Mouse (Mus musculus): ENCODE measurements around the gene Ttll4. TPM values are rescaled to one million over a fixed set of nuclear protein-coding genes. Genes with fewer than 3 reads are reported as not detected.

The Ttll4 gene
- 2.1 TPM in 2 replicates for polyA plus RNA-seq (2015; fragmentation: Nextera tagmentation; extraction: Ambion mirVana)

DNA sequence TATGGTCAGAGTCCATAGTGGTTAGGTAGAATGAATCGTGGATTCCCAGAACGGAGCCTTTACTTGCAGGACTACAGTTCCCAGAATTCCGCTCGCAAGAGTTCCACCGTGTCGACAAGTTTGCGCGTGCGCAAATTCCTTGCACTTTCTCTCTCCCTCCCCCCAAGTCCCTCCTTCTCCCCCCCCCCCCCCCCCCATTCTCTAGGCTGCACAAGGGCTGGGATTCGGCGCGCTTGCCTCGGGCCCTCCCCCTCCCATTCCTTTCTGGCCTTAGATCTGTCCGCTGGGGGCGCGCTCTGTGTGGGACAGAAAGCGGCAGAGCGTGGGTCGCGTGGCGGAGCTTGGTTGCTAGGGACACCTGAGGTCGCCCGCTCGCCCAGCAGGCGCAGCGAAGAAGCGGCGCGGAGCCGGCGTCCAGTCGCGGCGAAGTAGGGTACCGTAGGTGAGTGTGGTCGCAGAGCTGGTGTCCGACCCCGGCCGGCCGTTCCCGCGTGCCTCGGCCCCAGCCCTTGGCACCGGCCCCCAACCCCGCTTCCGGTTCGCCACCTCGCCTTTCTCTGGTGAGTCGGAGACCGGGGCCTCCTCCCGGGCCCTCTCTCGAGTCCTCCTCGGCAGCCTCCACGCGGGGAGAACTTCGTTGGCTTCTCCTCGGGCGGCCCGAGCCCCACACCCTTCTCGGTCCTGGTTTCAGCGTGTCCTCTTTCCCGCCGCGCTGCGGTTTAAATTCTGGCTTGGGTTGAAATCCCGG, at the start of gene Ttll4:
Gene Ttll4 (plus strand): TSS at position 298 of the 748 bp plus-strand sequence.
- under 1% methylated on average over 60 of the region's 66 CpGs for WGBS
- peak; percentile 82 for TF ChIP-seq CTCF (IDR thresholded peaks at IDR 0.05; ENCODE audit: low read depth)

DNA sequence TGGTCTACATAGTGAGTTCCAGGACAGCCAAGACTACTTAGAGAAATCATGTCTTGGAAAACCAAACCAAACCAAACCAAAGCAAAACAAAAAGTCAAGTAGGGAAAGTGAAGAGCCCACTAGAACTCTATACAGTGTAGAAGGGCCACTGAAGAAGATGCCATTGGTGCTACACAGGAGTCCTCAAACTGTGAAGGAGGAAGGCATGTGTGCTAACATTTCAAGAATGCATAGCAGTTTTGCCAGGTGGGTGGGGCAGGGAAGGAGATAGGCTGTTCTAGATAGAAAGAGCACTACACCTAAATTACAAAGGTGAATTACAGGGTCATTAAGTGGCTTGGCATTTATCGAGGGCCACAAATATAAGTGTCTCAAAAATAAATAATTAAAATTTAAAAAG, 37.4 kb upstream of the Ttll4 start:
- H3K27ac ChIP-seq (ENCODE audit: low read depth, low read length): no peak overlapping the region
- H3K9ac ChIP-seq (ENCODE audit: low read depth, low read length): no peak overlapping the region
- H3K4me1 ChIP-seq (replicated peaks; ENCODE audit: control insufficient read depth, insufficient read depth, low read length): no peaks in the 10 kb centered on the region
- no peak overlapping the region for H3K4me2 ChIP-seq (replicated peaks; ENCODE audit: low read depth)
- ATAC-seq: no peak
- no peak for TF ChIP-seq CTCF (IDR thresholded peaks at IDR 0.05; ENCODE audit: low read depth)
- no peaks in the 10 kb centered on the region for H3K27me3 ChIP-seq (replicated peaks; ENCODE audit: control insufficient read depth, insufficient read depth, low read length)
- WGBS: 77% methylated on average over 1 of the region's 1 CpGs
- no peaks in the 10 kb centered on the region for H3K9me3 ChIP-seq (ENCODE audit: control insufficient read depth)
- H3K4me3 ChIP-seq (ENCODE audit: low read depth, low read length): no peak overlapping the region
- H3K36me3 ChIP-seq (ENCODE audit: control insufficient read depth, insufficient read depth): no peaks in the 10 kb centered on the region

More for the DNA sequence above, at the start of gene Ttll4:
- peak; percentile 99 for ATAC-seq
- Histone ChIP-seq H3K27me3 (replicated peaks; ENCODE audit: control insufficient read depth, insufficient read depth, low read length) (no peaks in the 10 kb centered on the region), H3K4me3 (ENCODE audit: low read depth, low read length) (peak within 1 kb of the TSS; percentile 82), H3K36me3 (ENCODE audit: control insufficient read depth, insufficient read depth) (no peaks in the 10 kb centered on the region), H3K9ac (ENCODE audit: low read depth, low read length) (peak within 1 kb of the TSS; percentile 73), H3K4me1 (replicated peaks; ENCODE audit: control insufficient read depth, insufficient read depth, low read length) (no peaks in the 10 kb centered on the region), H3K27ac (ENCODE audit: low read depth, low read length) (peak within 1 kb of the TSS; percentile 73), H3K9me3 (ENCODE audit: control insufficient read depth) (no peaks in the 10 kb centered on the region), H3K4me2 (replicated peaks; ENCODE audit: low read depth) (peak within 1 kb of the TSS; percentile 80)

DNA sequence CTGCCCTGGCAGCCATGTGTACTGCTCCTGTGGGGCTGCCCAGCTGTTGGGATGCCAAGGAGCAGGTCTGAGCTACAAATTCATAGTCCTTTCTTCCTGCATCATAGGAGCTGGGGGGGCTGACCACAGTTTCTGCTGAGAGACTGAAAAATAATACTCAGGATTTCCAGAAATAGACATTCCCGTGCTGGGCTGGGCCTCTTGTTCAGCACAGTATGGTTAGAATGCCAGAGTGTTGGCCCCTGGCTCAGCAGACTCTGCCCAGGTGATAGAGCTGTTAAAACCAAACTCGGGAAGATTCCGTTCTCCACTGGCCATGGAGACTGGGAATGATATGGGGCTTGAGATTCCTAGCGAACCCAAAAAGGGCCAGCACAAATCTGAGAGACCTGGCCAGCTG, 35.5 kb upstream of the Ttll4 start:
- TF ChIP-seq CTCF (IDR thresholded peaks at IDR 0.05; ENCODE audit: low read depth): no peak
- no peaks in the 10 kb centered on the region for H3K9me3 ChIP-seq (ENCODE audit: control insufficient read depth)
- 80% methylated on average over 4 of the region's 4 CpGs for WGBS
- no peak overlapping the region for H3K4me3 ChIP-seq (ENCODE audit: low read depth, low read length)
- no peaks in the 10 kb centered on the region for H3K27me3 ChIP-seq (replicated peaks; ENCODE audit: control insufficient read depth, insufficient read depth, low read length)
- no peaks in the 10 kb centered on the region for H3K36me3 ChIP-seq (ENCODE audit: control insufficient read depth, insufficient read depth)
- no peak overlapping the region for H3K9ac ChIP-seq (ENCODE audit: low read depth, low read length)
- H3K4me1 ChIP-seq (replicated peaks; ENCODE audit: control insufficient read depth, insufficient read depth, low read length): no peaks in the 10 kb centered on the region
- H3K4me2 ChIP-seq (replicated peaks; ENCODE audit: low read depth): no peak overlapping the region
- no peak overlapping the region for H3K27ac ChIP-seq (ENCODE audit: low read depth, low read length)
- no peak for ATAC-seq

DNA sequence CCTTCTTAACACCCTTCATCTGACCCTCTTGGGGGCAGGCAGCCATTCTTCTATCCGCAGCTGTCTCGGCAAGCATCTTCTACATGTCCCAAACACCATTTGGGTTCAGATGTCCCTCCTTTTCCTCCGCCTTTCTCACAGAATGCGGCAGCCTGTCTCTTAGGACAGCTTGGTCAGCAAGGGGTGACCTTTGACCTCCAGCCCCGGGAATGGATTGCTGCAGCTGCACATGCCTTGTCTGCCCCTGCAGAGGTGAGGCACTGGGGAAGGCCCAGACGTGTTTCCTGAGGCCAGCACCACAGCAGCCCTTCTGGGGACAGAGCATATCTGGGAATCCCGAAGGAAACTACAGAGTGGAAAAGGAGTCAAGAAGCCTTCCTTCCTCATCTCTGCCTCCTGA, 33.5 kb upstream of the Ttll4 start:
- Histone ChIP-seq H3K4me2 (replicated peaks; ENCODE audit: low read depth) (no peak overlapping the region), H3K4me3 (ENCODE audit: low read depth, low read length) (no peak overlapping the region), H3K4me1 (replicated peaks; ENCODE audit: control insufficient read depth, insufficient read depth, low read length) (no peaks in the 10 kb centered on the region), H3K27me3 (replicated peaks; ENCODE audit: control insufficient read depth, insufficient read depth, low read length) (no peaks in the 10 kb centered on the region), H3K9me3 (ENCODE audit: control insufficient read depth) (no peaks in the 10 kb centered on the region), H3K36me3 (ENCODE audit: control insufficient read depth, insufficient read depth) (no peaks in the 10 kb centered on the region), H3K9ac (ENCODE audit: low read depth, low read length) (no peak overlapping the region), H3K27ac (ENCODE audit: low read depth, low read length) (no peak overlapping the region)
- TF ChIP-seq CTCF (IDR thresholded peaks at IDR 0.05; ENCODE audit: low read depth): no peak
- WGBS: 48% methylated on average over 7 of the region's 7 CpGs
- no peak for ATAC-seq

DNA sequence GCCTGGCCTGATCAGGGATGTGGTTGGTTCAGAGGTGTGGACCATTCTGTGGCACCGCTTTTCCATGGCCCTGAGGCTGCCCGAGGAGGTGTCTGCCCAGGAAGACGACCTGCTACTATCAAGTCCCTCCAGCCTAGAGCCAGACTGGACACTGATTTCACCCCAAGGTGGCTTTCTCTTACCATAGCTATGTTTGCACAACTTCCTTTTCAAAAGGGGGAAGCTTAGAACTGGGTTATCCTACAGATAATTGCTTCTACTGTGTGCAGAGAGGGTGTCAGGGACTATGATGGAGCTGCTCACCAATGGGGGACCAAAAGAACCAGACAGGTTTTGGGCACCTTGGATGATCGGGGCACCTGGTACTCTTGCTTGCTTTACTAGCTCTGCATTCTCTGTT, 28.8 kb upstream of the Ttll4 start:
- TF ChIP-seq CTCF (IDR thresholded peaks at IDR 0.05; ENCODE audit: low read depth): no peak
- no peak for ATAC-seq
- no peak overlapping the region for H3K4me2 ChIP-seq (replicated peaks; ENCODE audit: low read depth)

DNA sequence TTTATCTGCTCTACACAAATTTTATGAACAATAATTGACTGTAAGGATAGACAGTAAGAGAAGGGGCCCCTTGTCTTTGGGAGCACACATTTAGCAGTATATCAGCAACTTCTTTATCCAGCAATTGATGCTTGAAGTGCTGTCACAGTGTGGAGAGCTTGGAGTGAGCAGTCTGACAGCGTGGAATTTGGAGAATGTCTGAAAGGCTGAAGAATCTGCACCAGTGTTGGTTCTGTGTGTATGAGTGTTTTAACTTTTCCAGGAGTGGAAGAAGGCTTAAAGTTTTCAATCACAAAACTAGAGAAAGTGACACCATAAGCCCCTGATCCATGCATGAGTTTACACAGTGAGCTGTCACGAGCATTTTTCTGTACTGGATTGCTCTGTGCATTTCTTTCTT, 18.0 kb upstream of the Ttll4 start:
- H3K27me3 ChIP-seq (replicated peaks; ENCODE audit: control insufficient read depth, insufficient read depth, low read length): no peaks in the 10 kb centered on the region
- ATAC-seq: no peak
- TF ChIP-seq CTCF (IDR thresholded peaks at IDR 0.05; ENCODE audit: low read depth): no peak

More for the DNA sequence above, 28.8 kb upstream of the Ttll4 start:
- Histone ChIP-seq H3K4me3 (ENCODE audit: low read depth, low read length) (no peak overlapping the region), H3K4me1 (replicated peaks; ENCODE audit: control insufficient read depth, insufficient read depth, low read length) (no peaks in the 10 kb centered on the region), H3K9ac (ENCODE audit: low read depth, low read length) (no peak overlapping the region), H3K27ac (ENCODE audit: low read depth, low read length) (no peak overlapping the region), H3K36me3 (ENCODE audit: control insufficient read depth, insufficient read depth) (no peaks in the 10 kb centered on the region), H3K9me3 (ENCODE audit: control insufficient read depth) (no peaks in the 10 kb centered on the region), H3K27me3 (replicated peaks; ENCODE audit: control insufficient read depth, insufficient read depth, low read length) (no peaks in the 10 kb centered on the region)
- 85% methylated on average over 4 of the region's 4 CpGs for WGBS

More for the DNA sequence above, 18.0 kb upstream of the Ttll4 start:
- H3K36me3 ChIP-seq (ENCODE audit: control insufficient read depth, insufficient read depth): no peaks in the 10 kb centered on the region
- no peak overlapping the region for H3K27ac ChIP-seq (ENCODE audit: low read depth, low read length)
- H3K9me3 ChIP-seq (ENCODE audit: control insufficient read depth): no peaks in the 10 kb centered on the region
- no peak overlapping the region for H3K4me2 ChIP-seq (replicated peaks; ENCODE audit: low read depth)
- no peaks in the 10 kb centered on the region for H3K4me1 ChIP-seq (replicated peaks; ENCODE audit: control insufficient read depth, insufficient read depth, low read length)
- H3K4me3 ChIP-seq (ENCODE audit: low read depth, low read length): no peak overlapping the region
- WGBS: 70% methylated on average over 2 of the region's 2 CpGs
- no peak overlapping the region for H3K9ac ChIP-seq (ENCODE audit: low read depth, low read length)
